Mouse (Mus musculus) heart, postnatal 0 days (tissue): Measurements from ENCODE around the gene Slc30a3. TPM values are rescaled to one million over a fixed set of nuclear protein-coding genes. Genes with fewer than 3 reads are reported as not detected.
A peak's percentile ranks its signal among the peaks of the same experiment; 100 is the strongest.

Experiments
- ATAC-seq: fragments of 200-750 bp; cut with Nextera tagmentation; 2 replicates; pipeline ENCODE4 v1.8.0; 2017; ENCODE audit warnings: low read depth, moderate number of reproducible peaks, moderate library complexity; ENCODE audit not compliant: insufficient read depth
- DNase-seq: peaks from one replicate; pipeline ENCODE4 v3.0.0-alpha.2; 2016; ENCODE audit warnings: low spot score
- H3K27ac ChIP-seq: fragments of 300-500 bp; sonication (generic); 2 replicates; pipeline ENCODE4 v1.5.1; 2014; ENCODE audit warnings: low read depth, mild to moderate bottlenecking
- H3K27me3 ChIP-seq: fragments of 300-500 bp; sonication (generic); 2 replicates; pipeline ENCODE4 v1.6.1; 2014; ENCODE audit warnings: low read length, mixed read lengths; ENCODE audit not compliant: control insufficient read depth, insufficient read depth
- H3K36me3 ChIP-seq: fragments of 300-500 bp; sonication (generic); replicated peaks from 2 replicates; pipeline ENCODE4 v1.6.1; 2014; ENCODE audit warnings: low read length, mixed read lengths; ENCODE audit not compliant: control insufficient read depth, insufficient read depth
- H3K4me1 ChIP-seq: fragments of 300-500 bp; sonication (generic); 2 replicates; pipeline ENCODE4 v1.6.1; 2014; ENCODE audit warnings: antibody characterized with exemption; ENCODE audit not compliant: control insufficient read depth, insufficient read depth
- H3K4me2 ChIP-seq: fragments of 300-500 bp; sonication (generic); 2 replicates; pipeline ENCODE4 v1.6.1; 2014; ENCODE audit warnings: low read depth, mild to moderate bottlenecking, low read length, moderate library complexity
- H3K4me3 ChIP-seq: fragments of 300-500 bp; sonication (generic); 2 replicates; pipeline ENCODE4 v1.5.1; 2014; ENCODE audit warnings: low read depth, low read length
- H3K9ac ChIP-seq: fragments of 300-500 bp; sonication (generic); replicated peaks from 2 replicates; pipeline ENCODE4 v1.6.1; 2014; ENCODE audit warnings: low read depth, low read length, mixed read lengths
- H3K9me3 ChIP-seq: fragments of 300-500 bp; sonication (generic); replicated peaks from 2 replicates; pipeline ENCODE4 v1.6.1; 2016; ENCODE audit warnings: low read length; ENCODE audit not compliant: control insufficient read depth
- CTCF ChIP-seq: IDR thresholded peaks from 2 replicates; pipeline ENCODE4 v1.5.1; 2016; ENCODE audit warnings: antibody characterized with exemption, control low read depth, low read depth
- EP300 ChIP-seq: IDR thresholded peaks from 2 replicates; pipeline ENCODE4 v1.6.1; 2016; ENCODE audit warnings: antibody characterized with exemption, low read depth
- WGBS: fragments of 180-500 bp; shearing (Covaris S2); extraction: QIAGEN DNeasy Blood & Tissue Kit; methylation state at CpG from one replicate; pipeline ENCODE4 v1.1.7; 2014; 5-methylcytosine and 5-hydroxymethylcytosine counted together
- polyA plus RNA-seq: library from polyadenylated mRNA; unstranded; fragments of >200 nt; fragmentation: Nextera tagmentation; extraction: Ambion mirVana; gene quantifications from 2 replicates; pipeline ENCODE4 v1.2.1, GENCODE M21; 2015
- total RNA-seq: library from RNA; depleted of rRNA; stranded (reverse); fragments of >200 nt; gene quantifications from 2 replicates; pipeline ENCODE4 v1.2.3, GENCODE M21; 2014; ENCODE audit warnings: low replicate concordance

The Slc30a3 gene
- total and polyA plus RNA-seq, 2 experiments from 2014 or later, result 0.08 TPM; not detected in 1

DNA sequence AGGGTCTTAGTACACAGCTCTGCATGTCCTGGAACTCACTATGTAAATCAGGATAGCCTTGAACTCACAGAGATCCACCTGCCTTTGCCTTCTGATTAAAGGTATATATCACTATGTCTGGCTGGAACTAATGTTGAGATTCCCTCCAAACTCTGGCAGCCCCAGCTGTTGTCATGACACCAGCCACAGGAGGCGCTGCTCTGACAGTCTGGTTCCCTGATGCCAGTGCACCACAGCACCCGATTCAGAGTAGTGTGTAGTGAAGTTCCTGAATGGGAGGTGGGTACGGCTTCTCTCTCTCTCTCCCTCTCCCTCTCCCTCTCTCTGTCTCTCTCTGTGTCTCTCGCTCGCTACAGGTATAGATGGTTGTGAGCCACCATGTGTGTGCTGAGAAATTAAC lies 25.7 kb downstream of the Slc30a3 start:
- peaks cover 9% of the 10 kb centered on the region; the same call in 1 of the 2 replicates for H3K36me3 ChIP-seq
- H3K27ac ChIP-seq, result no peak overlapping the region
- H3K9me3 ChIP-seq, result no peaks in the 10 kb centered on the region
- DNase-seq (peak; percentile 67), ATAC-seq (peak; percentile 34; the same call in 1 of the 2 replicates)
- H3K4me1 ChIP-seq, result peaks cover 11% of the 10 kb centered on the region
- no peak overlapping the region for H3K4me3 ChIP-seq
- 9% methylated on average over 5 of the region's 5 CpGs for WGBS
- H3K4me2 ChIP-seq, result peak overlapping the region; percentile 39; the same call in 1 of the 2 replicates
- H3K27me3 ChIP-seq, result no peaks in the 10 kb centered on the region
- H3K9ac ChIP-seq, result no peak overlapping the region
- TF ChIP-seq CTCF (peak; percentile 71), EP300 (no peak)

DNA sequence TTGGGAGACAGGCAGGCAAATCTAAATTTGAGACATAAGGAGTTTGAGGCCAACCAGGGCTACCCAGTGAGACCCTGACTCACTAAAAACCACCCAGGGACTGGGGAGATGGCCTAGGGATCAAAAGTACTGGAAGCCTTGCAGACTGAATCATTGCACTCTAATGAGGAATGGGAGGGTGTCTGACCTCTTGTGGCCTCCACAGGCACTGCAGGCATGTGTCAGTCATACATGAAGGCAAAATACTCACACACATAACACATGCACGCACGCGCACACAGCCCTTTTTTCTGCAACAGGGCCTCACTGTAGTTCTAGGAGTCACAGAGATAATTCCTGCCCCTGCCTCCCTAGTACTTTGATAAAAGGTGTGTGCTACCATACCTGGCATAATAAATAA lies 26.7 kb downstream of the Slc30a3 start:
- H3K4me1 ChIP-seq, result peaks cover 11% of the 10 kb centered on the region

DNA sequence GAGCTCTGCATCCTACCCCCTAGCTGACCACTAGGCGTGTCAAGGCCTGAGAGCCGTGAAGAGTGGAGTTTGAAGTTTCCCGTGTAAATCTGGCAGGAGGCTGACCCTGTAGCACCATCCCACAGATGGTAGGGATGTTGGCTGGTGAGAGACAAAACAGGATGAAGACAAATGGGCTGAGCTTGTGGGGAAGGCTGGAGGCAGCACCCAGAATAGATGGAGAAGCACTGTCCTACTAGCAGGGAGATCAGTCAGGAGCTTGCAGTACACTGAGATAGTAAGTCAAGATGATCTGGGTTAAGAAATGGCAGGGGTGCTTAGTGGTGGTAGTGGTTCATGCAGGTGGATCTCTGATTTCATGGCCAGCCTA lies 27.3 kb downstream of the Slc30a3 start:
- Histone ChIP-seq H3K4me1 (peaks cover 11% of the 10 kb centered on the region), H3K36me3 (peaks cover 24% of the 10 kb centered on the region), H3K4me3 (no peak overlapping the region), H3K27me3 (no peaks in the 10 kb centered on the region), H3K27ac (no peak overlapping the region), H3K9me3 (no peaks in the 10 kb centered on the region), H3K4me2 (no peak overlapping the region), H3K9ac (no peak overlapping the region)
- no peak for DNase-seq
- no peak for ATAC-seq
- whole genome bisulfite sequencing, result 65% methylated on average over 3 of the region's 3 CpGs
- TF ChIP-seq CTCF, result no peak
- no peak for TF ChIP-seq EP300

More for the DNA sequence above, 26.7 kb downstream of the Slc30a3 start:
- TF ChIP-seq EP300, result no peak
- peak; percentile 66 for TF ChIP-seq CTCF
- H3K27me3 ChIP-seq, result no peaks in the 10 kb centered on the region
- 88% methylated on average over 3 of the region's 3 CpGs for WGBS
- H3K4me3 ChIP-seq, result no peak overlapping the region
- DNase-seq (peak; percentile 26), ATAC-seq (no peak)
- no peaks in the 10 kb centered on the region for H3K9me3 ChIP-seq
- peaks cover 18% of the 10 kb centered on the region for H3K36me3 ChIP-seq
- no peak overlapping the region for H3K27ac ChIP-seq
- no peak overlapping the region for H3K9ac ChIP-seq
- H3K4me2 ChIP-seq, result no peak overlapping the region

DNA sequence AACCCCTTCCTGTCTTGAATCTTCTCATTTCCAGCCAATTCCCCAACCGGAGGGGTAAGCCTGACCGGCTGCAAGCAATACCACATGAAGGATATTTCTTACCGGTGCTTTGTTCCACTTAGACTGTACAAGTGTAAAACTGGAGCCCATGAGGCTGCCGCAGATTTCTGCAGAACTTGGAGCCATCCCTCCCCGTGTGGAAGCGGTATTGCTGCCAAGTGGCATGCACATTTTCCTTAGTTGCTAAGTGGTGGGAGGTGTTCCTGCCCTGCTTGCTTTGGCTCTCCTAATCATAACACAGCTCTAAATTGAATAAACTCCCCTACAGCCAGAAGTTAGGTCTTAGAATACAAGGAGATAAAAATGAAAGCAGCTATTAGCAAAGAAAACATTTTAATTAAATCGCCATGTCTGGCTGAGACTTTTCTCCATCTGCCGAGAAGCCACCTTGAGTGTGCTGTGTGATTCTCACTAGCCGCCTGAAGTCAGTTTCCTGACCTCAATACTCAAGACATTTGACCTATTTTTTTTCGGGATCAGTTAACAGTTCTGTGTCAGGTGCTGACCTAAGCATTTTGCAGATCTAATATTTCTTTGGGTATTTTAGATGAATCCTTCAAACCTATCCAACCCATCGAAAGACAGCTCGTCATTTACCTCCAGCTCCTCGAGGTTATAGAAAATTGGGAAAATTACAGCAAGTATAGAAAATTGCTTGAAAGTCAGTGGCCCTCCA lies 27.8 kb downstream of the Slc30a3 start:
- Histone ChIP-seq H3K4me1 (peaks cover 11% of the 10 kb centered on the region), H3K9me3 (no peaks in the 10 kb centered on the region), H3K27me3 (no peaks in the 10 kb centered on the region), H3K27ac (no peak overlapping the region), H3K4me2 (no peak overlapping the region), H3K36me3 (peaks cover 30% of the 10 kb centered on the region), H3K4me3 (no peak overlapping the region), H3K9ac (no peak overlapping the region)
- TF ChIP-seq CTCF (no peak), EP300 (no peak)
- DNase-seq (peak; percentile 39), ATAC-seq (no peak)
- WGBS, result 63% methylated on average over 13 of the region's 13 CpGs

DNA sequence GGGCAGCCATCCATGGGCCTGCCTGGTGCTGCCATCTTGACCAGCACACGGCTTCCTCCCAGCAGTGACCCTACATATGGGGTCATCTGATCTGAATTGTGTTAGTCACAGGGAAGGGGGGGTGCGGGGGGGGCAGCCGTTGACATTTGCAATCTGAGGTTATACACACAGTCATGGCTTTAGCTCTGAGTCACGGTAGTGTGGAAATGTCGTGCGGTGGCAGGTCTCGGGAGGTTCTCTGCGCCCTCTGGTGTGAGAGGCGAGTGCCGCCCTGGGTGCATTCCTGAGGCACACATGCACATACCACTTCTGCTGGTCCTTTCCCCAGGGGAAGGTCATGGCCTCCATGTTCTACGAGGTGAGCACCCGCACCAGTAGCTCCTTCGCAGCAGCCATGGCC lies 31.7 kb downstream of the Slc30a3 start:
- H3K27ac ChIP-seq, result no peak overlapping the region
- TF ChIP-seq EP300, result no peak
- TF ChIP-seq CTCF, result no peak
- no peaks in the 10 kb centered on the region for H3K9me3 ChIP-seq
- DNase-seq (no peak), ATAC-seq (no peak)
- WGBS, result 75% methylated on average over 13 of the region's 13 CpGs
- no peak overlapping the region for H3K4me3 ChIP-seq
- peaks cover 67% of the 10 kb centered on the region for H3K36me3 ChIP-seq
- H3K9ac ChIP-seq, result no peak overlapping the region
- no peak overlapping the region for H3K4me2 ChIP-seq
- H3K27me3 ChIP-seq, result no peaks in the 10 kb centered on the region
- H3K4me1 ChIP-seq, result no peaks in the 10 kb centered on the region

DNA sequence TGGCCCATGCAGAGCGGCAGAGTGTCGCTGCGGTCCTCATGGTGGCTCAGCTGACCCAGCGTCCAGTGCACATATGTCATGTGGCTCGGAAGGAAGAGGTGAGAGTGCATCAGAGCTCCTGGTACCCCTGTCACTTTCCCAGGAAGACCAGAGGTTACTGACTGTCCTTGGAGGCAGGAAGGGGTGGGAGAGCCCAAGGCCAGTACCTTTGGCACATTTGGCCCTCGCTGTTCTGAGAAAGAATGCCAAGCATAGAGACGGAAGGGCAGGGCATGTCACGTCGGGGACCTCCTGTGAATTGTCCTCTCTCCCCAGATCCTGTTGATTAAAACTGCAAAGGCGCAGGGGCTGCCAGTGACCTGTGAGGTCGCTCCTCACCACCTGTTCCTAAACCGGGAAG lies 34.9 kb downstream of the Slc30a3 start:
- DNase-seq (no peak), ATAC-seq (no peak)
- no peak overlapping the region for H3K4me2 ChIP-seq
- H3K4me1 ChIP-seq, result no peaks in the 10 kb centered on the region
- H3K9me3 ChIP-seq, result no peaks in the 10 kb centered on the region
- H3K27ac ChIP-seq, result no peak overlapping the region
- 91% methylated on average over 12 of the region's 12 CpGs for WGBS
- H3K36me3 ChIP-seq, result peaks cover 96% of the 10 kb centered on the region
- H3K9ac ChIP-seq, result no peak overlapping the region
- H3K4me3 ChIP-seq, result no peak overlapping the region
- H3K27me3 ChIP-seq, result no peaks in the 10 kb centered on the region
- TF ChIP-seq CTCF (no peak), EP300 (no peak)
